Mouse (Mus musculus): ENCODE results near the gene Hdac10. TPM values are rescaled to one million over a fixed set of nuclear protein-coding genes. Genes with fewer than 3 reads are reported as not detected.

The Hdac10 gene
- polyA plus RNA-seq, 1 experiment, result 33.1 TPM

GRCm38 (mm10) chr15:89147895-89148294 lies 19.4 kb upstream of the Hdac10 start:
- TF ChIP-seq CTCF (IDR thresholded peaks at IDR 0.05; ENCODE audit: borderline replicate concordance, extremely low read depth, insufficient read depth, insufficient read length), result no peak
- no peak for TF ChIP-seq POLR2A (IDR thresholded peaks at IDR 0.05; ENCODE audit: borderline replicate concordance, extremely low read depth, insufficient read depth, insufficient read length, poor library complexity, severe bottlenecking)
- no peak for DNase-seq (ENCODE audit: low read depth)

- TF ChIP-seq POLR2A (IDR thresholded peaks at IDR 0.05; ENCODE audit: borderline replicate concordance, extremely low read depth, insufficient read depth, insufficient read length, poor library complexity, severe bottlenecking) (no peak), CTCF (IDR thresholded peaks at IDR 0.05; ENCODE audit: borderline replicate concordance, extremely low read depth, insufficient read depth, insufficient read length) (no peak)
- DNase-seq (ENCODE audit: low read depth), result peak; percentile 35
These were observed 19.0 kb upstream of the Hdac10 start for GRCm38 (mm10) chr15:89147456-89147855.

- DNase-seq (ENCODE audit: low read depth), result peak; percentile 60
- TF ChIP-seq POLR2A (IDR thresholded peaks at IDR 0.05; ENCODE audit: borderline replicate concordance, extremely low read depth, insufficient read depth, insufficient read length, poor library complexity, severe bottlenecking) (no peak), CTCF (IDR thresholded peaks at IDR 0.05; ENCODE audit: borderline replicate concordance, extremely low read depth, insufficient read depth, insufficient read length) (no peak)
These were observed 18.5 kb upstream of the Hdac10 start for GRCm38 (mm10) chr15:89147024-89147423.

- peak; percentile 68 for DNase-seq (ENCODE audit: low read depth)
- no peak for TF ChIP-seq CTCF (IDR thresholded peaks at IDR 0.05; ENCODE audit: borderline replicate concordance, extremely low read depth, insufficient read depth, insufficient read length)
- TF ChIP-seq POLR2A (IDR thresholded peaks at IDR 0.05; ENCODE audit: borderline replicate concordance, extremely low read depth, insufficient read depth, insufficient read length, poor library complexity, severe bottlenecking), result no peak
These were observed 18.0 kb upstream of the Hdac10 start for GRCm38 (mm10) chr15:89146537-89146936.

DNA sequence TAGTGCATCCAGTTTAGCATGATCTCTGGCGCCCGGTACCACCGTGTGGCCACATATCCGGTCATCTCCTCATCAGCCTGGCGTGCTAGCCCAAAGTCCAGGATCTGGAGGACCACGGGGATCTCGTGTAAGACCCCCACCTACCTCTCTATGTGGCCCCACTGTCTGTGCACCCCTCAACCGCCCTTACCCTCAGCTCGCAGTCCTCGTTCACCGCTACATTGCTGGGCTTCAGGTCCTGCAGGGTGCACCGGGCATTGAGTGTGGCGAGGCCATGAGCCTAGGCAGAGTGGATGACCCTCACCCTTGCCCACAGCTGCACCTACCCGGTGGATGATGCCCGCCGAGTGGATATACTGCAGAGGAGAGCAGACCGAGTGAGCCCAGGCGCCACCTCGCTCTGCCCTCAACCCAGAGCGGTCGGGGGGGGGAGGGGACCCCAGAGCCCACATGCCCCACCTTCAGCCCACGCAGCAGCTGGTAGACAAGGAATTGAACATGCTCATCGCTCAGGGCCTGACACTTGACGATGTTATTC lies 17.4 kb upstream of the Hdac10 start:
- no peak for DNase-seq (ENCODE audit: low read depth)
- no peak for TF ChIP-seq POLR2A (IDR thresholded peaks at IDR 0.05; ENCODE audit: borderline replicate concordance, extremely low read depth, insufficient read depth, insufficient read length, poor library complexity, severe bottlenecking)
- TF ChIP-seq CTCF (IDR thresholded peaks at IDR 0.05; ENCODE audit: borderline replicate concordance, extremely low read depth, insufficient read depth, insufficient read length), result no peak

GRCm38 (mm10) chr15:89144965-89145364 lies 16.5 kb upstream of the Hdac10 start:
- no peak for TF ChIP-seq CTCF (IDR thresholded peaks at IDR 0.05; ENCODE audit: borderline replicate concordance, extremely low read depth, insufficient read depth, insufficient read length)
- no peak for TF ChIP-seq POLR2A (IDR thresholded peaks at IDR 0.05; ENCODE audit: borderline replicate concordance, extremely low read depth, insufficient read depth, insufficient read length, poor library complexity, severe bottlenecking)
- DNase-seq (ENCODE audit: low read depth), result no peak

DNA sequence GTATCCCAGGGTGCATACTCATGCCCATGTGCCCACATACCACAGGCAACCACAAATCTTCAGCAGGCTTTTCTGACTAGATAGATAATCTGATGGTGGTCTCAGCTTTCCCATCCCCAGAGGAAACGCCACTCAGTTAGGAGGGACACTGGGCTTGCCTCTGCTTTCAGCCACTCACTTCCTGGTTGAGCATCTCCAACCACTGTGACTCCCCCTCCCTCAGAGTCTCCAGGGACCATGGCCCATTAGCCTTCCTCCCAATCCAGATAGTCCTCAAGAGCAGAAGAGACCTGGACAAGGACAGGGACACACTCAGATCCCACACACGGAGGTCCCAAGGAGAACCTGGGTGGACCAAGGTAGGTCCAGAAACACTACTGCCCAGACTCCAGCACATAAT lies 14.6 kb upstream of the Hdac10 start:
- DNase-seq (ENCODE audit: low read depth), result no peak
- TF ChIP-seq CTCF (IDR thresholded peaks at IDR 0.05; ENCODE audit: borderline replicate concordance, extremely low read depth, insufficient read depth, insufficient read length) (no peak), POLR2A (IDR thresholded peaks at IDR 0.05; ENCODE audit: borderline replicate concordance, extremely low read depth, insufficient read depth, insufficient read length, poor library complexity, severe bottlenecking) (no peak)

- no peak for DNase-seq (ENCODE audit: low read depth)
- TF ChIP-seq CTCF (IDR thresholded peaks at IDR 0.05; ENCODE audit: borderline replicate concordance, extremely low read depth, insufficient read depth, insufficient read length) (no peak), POLR2A (IDR thresholded peaks at IDR 0.05; ENCODE audit: borderline replicate concordance, extremely low read depth, insufficient read depth, insufficient read length, poor library complexity, severe bottlenecking) (no peak)
These were observed 13.4 kb upstream of the Hdac10 start for GRCm38 (mm10) chr15:89141905-89142304.

GRCm38 (mm10) chr15:89141443-89141842 lies 12.9 kb upstream of the Hdac10 start:
- DNase-seq (ENCODE audit: low read depth), result no peak
- no peak for TF ChIP-seq CTCF (IDR thresholded peaks at IDR 0.05; ENCODE audit: borderline replicate concordance, extremely low read depth, insufficient read depth, insufficient read length)
- no peak for TF ChIP-seq POLR2A (IDR thresholded peaks at IDR 0.05; ENCODE audit: borderline replicate concordance, extremely low read depth, insufficient read depth, insufficient read length, poor library complexity, severe bottlenecking)

DNA sequence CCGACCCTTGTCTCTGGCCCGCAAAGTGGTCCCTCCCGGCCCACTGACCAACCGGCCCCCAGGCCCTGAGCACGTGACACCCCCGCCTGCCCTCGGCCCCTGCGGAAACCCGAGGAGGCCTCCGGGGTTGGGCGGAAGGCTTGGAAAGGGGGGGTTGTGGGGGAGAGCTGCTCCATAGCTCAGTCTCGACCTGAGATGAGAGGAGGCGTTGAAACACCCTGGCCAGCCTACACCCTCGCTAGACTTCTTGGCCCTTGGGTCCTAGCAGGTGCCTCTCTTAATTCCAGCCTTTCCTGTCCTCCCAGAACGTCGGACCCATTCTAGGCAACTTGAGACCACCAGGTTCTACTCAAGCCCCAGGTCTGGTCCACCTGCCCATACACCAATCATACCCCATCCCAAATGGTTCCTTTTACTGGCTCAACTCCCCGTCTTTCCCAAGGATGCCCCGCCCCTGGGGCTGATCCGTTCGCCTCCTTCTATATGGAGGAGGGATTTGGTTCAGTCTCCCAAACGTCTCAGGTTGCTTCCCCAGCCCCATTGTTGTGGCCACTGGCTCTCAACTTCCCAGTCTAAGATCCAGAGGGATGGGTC lies 12.3 kb upstream of the Hdac10 start, which contains the start of gene Mapk12:
Mapk12 (minus strand) TSS at position 45 of the 594 bp plus-strand sequence.
- TF ChIP-seq CTCF (IDR thresholded peaks at IDR 0.05; ENCODE audit: borderline replicate concordance, extremely low read depth, insufficient read depth, insufficient read length) (no peak), POLR2A (IDR thresholded peaks at IDR 0.05; ENCODE audit: borderline replicate concordance, extremely low read depth, insufficient read depth, insufficient read length, poor library complexity, severe bottlenecking) (no peak)
- peak; percentile 61 for DNase-seq (ENCODE audit: low read depth)

DNA sequence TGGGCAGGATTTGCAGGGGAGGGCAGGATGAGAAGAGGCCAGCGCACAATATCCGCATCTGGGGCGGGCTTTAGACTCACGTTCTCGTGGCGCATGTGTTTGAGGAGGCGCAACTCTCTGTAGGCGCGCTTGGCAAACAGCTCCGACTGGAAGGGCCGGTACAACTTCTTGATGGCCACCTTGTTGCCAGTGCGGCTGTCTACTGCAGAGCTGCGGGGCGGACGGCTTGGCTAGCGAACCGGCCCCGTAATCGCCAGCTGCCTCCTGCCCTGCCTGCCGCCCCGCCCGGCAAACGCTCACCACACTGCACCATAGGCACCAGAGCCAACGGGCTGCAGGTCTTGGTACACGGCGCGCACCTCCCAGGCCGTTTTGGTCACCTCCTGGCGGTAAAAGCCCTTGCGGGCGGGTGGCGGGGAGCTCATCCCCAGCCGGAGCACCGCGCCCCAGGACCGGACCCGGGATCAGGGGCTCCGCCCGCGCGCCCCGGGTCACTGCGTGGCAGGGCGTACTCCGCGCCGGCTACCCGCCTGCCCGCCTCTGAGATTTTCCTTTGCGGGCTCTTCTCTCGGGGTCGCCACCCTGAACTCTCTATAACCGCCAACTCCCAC lies 11.7 kb upstream of the Hdac10 start:
- DNase-seq (ENCODE audit: low read depth), result peak; percentile 47
- TF ChIP-seq POLR2A (IDR thresholded peaks at IDR 0.05; ENCODE audit: borderline replicate concordance, extremely low read depth, insufficient read depth, insufficient read length, poor library complexity, severe bottlenecking) (no peak), CTCF (IDR thresholded peaks at IDR 0.05; ENCODE audit: borderline replicate concordance, extremely low read depth, insufficient read depth, insufficient read length) (no peak)

DNA sequence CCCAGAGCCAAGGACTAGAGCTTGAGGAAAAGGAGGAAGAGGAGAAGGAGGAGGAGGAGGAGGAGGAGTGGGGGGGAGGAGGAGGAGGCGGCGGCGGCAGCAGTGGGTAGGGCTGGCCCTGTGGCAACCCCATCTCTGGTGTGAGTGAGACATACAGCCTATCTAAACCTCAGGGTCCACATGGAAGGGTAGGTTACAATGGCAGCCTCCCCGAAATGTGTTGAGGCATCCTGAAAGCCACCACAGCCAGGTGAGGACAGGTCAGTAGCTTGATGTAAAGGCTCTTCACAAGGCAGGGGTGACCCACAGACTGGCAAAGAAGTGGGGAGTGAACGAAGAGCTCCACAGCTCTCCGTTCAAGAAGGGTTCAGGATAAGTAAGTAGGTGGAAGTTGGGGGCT lies 10.0 kb upstream of the Hdac10 start:
- no peak for TF ChIP-seq CTCF (IDR thresholded peaks at IDR 0.05; ENCODE audit: borderline replicate concordance, extremely low read depth, insufficient read depth, insufficient read length)
- no peak for TF ChIP-seq POLR2A (IDR thresholded peaks at IDR 0.05; ENCODE audit: borderline replicate concordance, extremely low read depth, insufficient read depth, insufficient read length, poor library complexity, severe bottlenecking)
- DNase-seq (ENCODE audit: low read depth), result no peak
